Mouse (Mus musculus) ES-E14 (cell line): ENCODE measurements around the gene Adamtsl5. TPM values are rescaled to one million over a fixed set of nuclear protein-coding genes. Genes with fewer than 3 reads are reported as not detected.

ENCODE experiments used
- DNase-seq: peaks from one replicate; pipeline ENCODE4 v3.0.0-alpha.2; 2013; ENCODE audit warnings: low read depth, low spot score
- H3K27ac ChIP-seq: 2 replicates; pipeline ENCODE4 v1.5.1; 2012; ENCODE audit warnings: low read depth, mild to moderate bottlenecking, low read length, moderate library complexity, mixed read lengths; ENCODE audit not compliant: poor library complexity, insufficient read depth, severe bottlenecking
- H3K36me3 ChIP-seq: 2 replicates; pipeline ENCODE4 v1.6.1; 2012; ENCODE audit warnings: mild to moderate bottlenecking, low read length, moderate library complexity, mixed read lengths; ENCODE audit not compliant: control insufficient read depth, poor library complexity, insufficient read depth, severe bottlenecking
- H3K4me1 ChIP-seq, 2 experiments: fragments of 150-350 bp in 1 of 2; sonication (generic) in 1 of 2; 2 replicates each; pipeline ENCODE4 v1.6.1; 2012; ENCODE audit warnings: low read length in 2 of 2, mild to moderate bottlenecking in 1 of 2, mixed read lengths in 1 of 2; ENCODE audit not compliant: control insufficient read depth in 2 of 2, insufficient read depth in 2 of 2, poor library complexity in 1 of 2
- H3K4me3 ChIP-seq, 2 experiments: fragments of 150-350 bp in 1 of 2; sonication (generic) in 1 of 2; 2 replicates each; pipeline ENCODE4 v1.5.1; 2012; ENCODE audit warnings: low read length in 2 of 2, low read depth in 1 of 2, mild to moderate bottlenecking in 1 of 2, mixed read lengths in 1 of 2; ENCODE audit not compliant: insufficient read depth in 1 of 2, poor library complexity in 1 of 2, severe bottlenecking in 1 of 2
- H3K9ac ChIP-seq: 2 replicates; pipeline ENCODE4 v1.6.1; 2012; ENCODE audit warnings: low read depth, mild to moderate bottlenecking, low read length, mixed read lengths; ENCODE audit not compliant: poor library complexity, insufficient read depth, severe bottlenecking
- H3K9me3 ChIP-seq: fragments of 150-350 bp; sonication (generic); 2 replicates; pipeline ENCODE4 v1.6.1; 2012; ENCODE audit warnings: low read depth, mild to moderate bottlenecking, low read length; ENCODE audit not compliant: control insufficient read depth, insufficient read depth
- CHD2 ChIP-seq: IDR thresholded peaks from 2 replicates; pipeline ENCODE4 v1.6.1; 2014; ENCODE audit warnings: mild to moderate bottlenecking, low read depth, low read length, inconsistent platforms
- HCFC1 ChIP-seq: IDR thresholded peaks from 2 replicates; pipeline ENCODE4 v1.6.1; 2012; ENCODE audit warnings: low read length, inconsistent platforms, borderline replicate concordance; ENCODE audit not compliant: insufficient read depth
- MAFK ChIP-seq: IDR thresholded peaks from 2 replicates; pipeline ENCODE4 v1.6.1; 2014; ENCODE audit warnings: mild to moderate bottlenecking, low read depth, low read length, inconsistent platforms; ENCODE audit not compliant: insufficient read depth
- ZC3H11A ChIP-seq: IDR thresholded peaks from 2 replicates; pipeline ENCODE4 v1.6.1; 2012; ENCODE audit warnings: low read depth, mild to moderate bottlenecking, inconsistent platforms, low read length, borderline replicate concordance
- ZNF384 ChIP-seq: IDR thresholded peaks from 2 replicates; pipeline ENCODE4 v1.6.1; 2012; ENCODE audit warnings: low read depth, low read length, inconsistent platforms
- in situ Hi-C, 2 experiments: fragments of 600-800 bp; cut with MboI; formaldehyde crosslinking; loops; one replicate each; pipeline ENCODE4 v1.15.1; 2025; ENCODE audit warnings: low sequenced_read_pairs in 2 of 2, inconsistent platforms in 1 of 2; ENCODE audit not compliant: unreplicated experiment in 2 of 2
- total RNA-seq: library from RNA; depleted of rRNA; stranded (reverse); fragments of 300-350 nt; gene quantifications from 2 replicates; pipeline ENCODE4 v1.2.3, GENCODE M21; 2012

Gene Adamtsl5
- total RNA-seq, 1 experiment: 2.4 TPM

DNA sequence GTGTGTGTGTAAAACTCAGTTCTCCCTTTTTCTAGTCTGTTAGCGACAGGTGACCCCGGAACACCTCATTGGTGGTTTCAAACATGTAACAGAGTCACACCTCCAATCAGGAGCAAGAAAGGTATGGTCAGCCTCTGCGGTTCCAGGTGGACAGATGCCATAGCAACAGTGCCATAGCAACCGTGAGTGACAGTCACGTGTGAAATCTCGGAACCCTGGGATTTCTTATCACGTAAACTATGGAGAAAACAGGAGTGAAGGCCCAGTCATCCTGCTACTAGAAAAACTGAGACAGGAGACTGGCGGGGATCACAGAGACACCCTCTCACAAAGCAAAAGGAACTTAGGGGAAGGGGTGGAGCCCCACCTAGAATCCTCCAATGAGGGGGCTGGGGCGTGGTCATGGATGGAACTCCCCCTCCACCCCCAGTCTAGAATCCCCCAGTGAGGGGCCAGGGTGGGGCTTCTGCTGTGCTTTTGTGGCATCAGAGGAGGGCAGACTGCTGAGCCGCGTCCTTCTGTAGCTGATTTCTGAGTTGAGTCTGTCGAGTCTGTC is 23.3 kb upstream of the Adamtsl5 start:
- Histone ChIP-seq H3K27ac (no peak overlapping the region), H3K9ac (peak overlapping the region; percentile 25; the same call in 1 of the 2 replicates), H3K4me1 (peaks cover 0 to 6% of the 10 kb centered on the region in 2 experiments; a peak in 1 of 4 replicates), H3K36me3 (no peaks in the 10 kb centered on the region), H3K9me3 (no peaks in the 10 kb centered on the region), H3K4me3 (peak overlapping the region; percentile 13 to 49; a peak in 3 of 4 replicates)
- in situ Hi-C loops: loop anchor here in 1 of 2 experiments (10.0 kb wide), 1 partner anchor 197 kb away; the partner anchor contains the start of genes 1600002K03Rik and Efna2
- no peak for DNase-seq
- no peak for TF ChIP-seq HCFC1
- no peak for TF ChIP-seq ZC3H11A
- no peak for TF ChIP-seq MAFK
- peak; percentile 91 for TF ChIP-seq CHD2
- TF ChIP-seq ZNF384: no peak

DNA sequence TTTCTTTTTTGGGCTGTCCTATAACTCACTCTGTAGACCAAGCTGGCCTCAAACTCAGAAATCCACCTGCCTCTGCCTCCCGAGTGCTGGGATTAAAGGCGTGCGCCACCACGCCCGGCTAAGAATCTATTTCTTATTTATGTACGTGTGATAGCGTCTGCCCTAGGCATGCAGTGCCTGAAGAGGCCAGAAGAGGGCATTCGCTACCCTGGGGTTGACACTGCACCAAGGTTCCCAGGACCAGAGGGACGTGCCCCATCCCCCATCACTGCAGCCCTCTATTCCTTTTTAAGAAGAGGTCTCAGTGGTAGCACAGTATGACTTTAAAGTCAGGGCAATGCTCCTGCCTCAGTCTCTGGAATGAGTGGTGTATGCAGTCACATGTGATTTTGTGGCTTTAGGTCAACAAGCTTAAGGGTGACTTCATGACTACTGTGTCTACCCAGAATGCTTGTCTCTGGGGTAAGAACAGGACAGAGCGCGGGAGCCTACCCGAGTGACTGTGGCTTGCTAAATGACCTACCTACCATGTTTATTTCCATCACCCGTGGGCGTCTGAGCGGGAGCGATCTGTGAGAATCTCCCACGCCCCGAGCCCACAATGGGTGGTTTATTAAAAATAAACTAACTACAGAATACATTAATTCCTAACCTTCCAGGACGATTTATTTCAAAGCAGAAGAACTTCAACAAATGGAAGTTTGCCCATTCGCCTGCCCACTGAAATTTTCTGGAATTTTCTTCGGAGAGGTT is 22.0 kb upstream of the Adamtsl5 start:
- H3K36me3 ChIP-seq: no peaks in the 10 kb centered on the region
- TF ChIP-seq ZNF384: no peak
- TF ChIP-seq HCFC1: no peak
- no peak for TF ChIP-seq MAFK
- in situ Hi-C loops: loop anchor here in 1 of 2 experiments (10.0 kb wide), 1 partner anchor 195 kb away; the partner anchor contains the start of genes 1600002K03Rik and Efna2
- no peaks in the 10 kb centered on the region for H3K9me3 ChIP-seq
- H3K4me3 ChIP-seq: no peak overlapping the region
- H3K9ac ChIP-seq: no peak overlapping the region
- DNase-seq: no peak
- H3K4me1 ChIP-seq: peaks cover 0 to 6% of the 10 kb centered on the region in 2 experiments; a peak in 1 of 4 replicates
- no peak overlapping the region for H3K27ac ChIP-seq

DNA sequence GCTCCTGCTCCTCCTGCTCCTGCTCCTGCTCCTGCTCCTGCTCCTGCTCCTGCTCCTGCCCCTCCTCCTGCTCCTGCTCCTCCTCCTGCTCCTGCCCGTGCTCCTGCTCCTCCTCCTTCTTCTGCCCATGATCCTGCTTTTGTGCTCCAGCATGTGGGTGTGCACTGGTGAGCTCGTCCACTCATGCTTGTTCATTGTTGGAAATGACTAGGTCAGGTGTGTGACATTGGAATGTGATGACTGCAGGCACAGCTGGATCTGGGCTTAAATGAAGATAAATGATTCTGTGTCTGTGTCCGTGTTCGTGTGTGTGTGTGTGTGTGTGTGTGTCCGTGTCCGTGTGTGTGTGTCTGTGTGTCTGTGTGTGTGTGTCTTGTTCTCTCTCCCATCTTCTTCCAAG is 20.2 kb upstream of the Adamtsl5 start:
- Histone ChIP-seq H3K9ac (no peak overlapping the region), H3K27ac (no peak overlapping the region), H3K9me3 (no peaks in the 10 kb centered on the region), H3K4me3 (no peak overlapping the region), H3K4me1 (peaks cover 0 to 6% of the 10 kb centered on the region in 2 experiments; a peak in 1 of 4 replicates), H3K36me3 (no peaks in the 10 kb centered on the region)
- TF ChIP-seq MAFK (no peak), ZC3H11A (no peak)
- DNase-seq: no peak
- in situ Hi-C loops: no loop called here

DNA sequence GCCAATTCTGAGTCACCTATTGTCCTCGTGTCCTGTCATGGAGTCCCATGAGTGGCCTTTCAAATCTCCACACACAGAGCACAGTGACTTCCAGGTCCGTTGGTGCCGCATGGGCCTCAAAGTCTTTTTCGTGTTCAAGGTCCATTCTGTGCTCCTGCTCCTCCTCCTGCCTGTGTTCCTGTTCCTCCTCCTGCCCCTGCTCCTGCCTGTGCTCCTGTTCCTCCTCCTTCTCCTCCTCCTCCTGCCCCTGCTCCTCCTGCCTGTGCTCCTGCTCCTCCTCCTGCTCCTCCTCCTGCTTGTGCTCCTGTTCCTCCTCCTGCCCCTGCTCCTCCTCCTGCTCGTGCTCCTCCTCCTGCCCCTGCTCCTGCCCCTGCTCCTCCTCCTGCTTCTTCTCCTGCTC is 19.7 kb upstream of the Adamtsl5 start:
- peaks cover 0 to 6% of the 10 kb centered on the region in 2 experiments; a peak in 1 of 4 replicates for H3K4me1 ChIP-seq
- H3K27ac ChIP-seq: no peak overlapping the region
- no peaks in the 10 kb centered on the region for H3K36me3 ChIP-seq
- no peak overlapping the region for H3K4me3 ChIP-seq
- no peak overlapping the region for H3K9ac ChIP-seq
- no peaks in the 10 kb centered on the region for H3K9me3 ChIP-seq
- in situ Hi-C loops: no loop called here
- TF ChIP-seq ZC3H11A: no peak
- TF ChIP-seq CHD2: no peak
- no peak for DNase-seq
